Mouse (Mus musculus) ES-Bruce4 (cell line): Measurements from ENCODE around the gene Zyg11b. TPM values are rescaled to one million over a fixed set of nuclear protein-coding genes. Genes with fewer than 3 reads are reported as not detected.

Experiments
- H3K27ac ChIP-seq: 2 replicates; pipeline ENCODE4 v1.5.1; 2012; ENCODE audit warnings: low read length, inconsistent platforms; ENCODE audit not compliant: insufficient read depth
- H3K27me3 ChIP-seq: 2 replicates; pipeline ENCODE4 v1.6.1; 2012; ENCODE audit warnings: mild to moderate bottlenecking, low read length, inconsistent platforms; ENCODE audit not compliant: control insufficient read depth, poor library complexity, insufficient read depth, severe bottlenecking
- H3K36me3 ChIP-seq: 2 replicates; pipeline ENCODE4 v1.6.1; 2012; ENCODE audit warnings: inconsistent platforms, mild to moderate bottlenecking, low read length, moderate library complexity; ENCODE audit not compliant: control insufficient read depth, poor library complexity, insufficient read depth, severe bottlenecking
- H3K4me1 ChIP-seq: one replicate; pipeline ENCODE4 v1.8.1; 2011; ENCODE audit warnings: low read length; ENCODE audit not compliant: control insufficient read depth, insufficient read depth
- H3K4me3 ChIP-seq: 2 replicates; pipeline ENCODE4 v1.5.1; 2011; ENCODE audit warnings: low read depth, mild to moderate bottlenecking, low read length
- H3K9ac ChIP-seq: 2 replicates; pipeline ENCODE4 v1.6.1; 2012; ENCODE audit warnings: low read depth, mild to moderate bottlenecking, inconsistent platforms; ENCODE audit not compliant: poor library complexity, severe bottlenecking
- H3K9me3 ChIP-seq: replicated peaks from 2 replicates; pipeline ENCODE4 v1.6.1; 2012; ENCODE audit warnings: mild to moderate bottlenecking, low read length, inconsistent platforms; ENCODE audit not compliant: control insufficient read depth, poor library complexity, insufficient read depth, severe bottlenecking
- CTCF ChIP-seq: IDR thresholded peaks from one replicate; pipeline ENCODE4 v1.8.1; 2011; ENCODE audit warnings: low read depth, low read length
- EP300 ChIP-seq: IDR thresholded peaks from 2 replicates; pipeline ENCODE4 v1.6.1; 2011; ENCODE audit warnings: low read depth, low read length; ENCODE audit not compliant: insufficient read depth
- POLR2A ChIP-seq: IDR thresholded peaks from one replicate; pipeline ENCODE4 v1.8.1; 2011; ENCODE audit warnings: low read length; ENCODE audit not compliant: insufficient read depth
- polyA plus RNA-seq: library from polyadenylated mRNA; stranded (reverse); fragments of >200 nt; gene quantifications from 2 replicates; pipeline ENCODE4 v1.2.4, GENCODE M21; 2011; ENCODE audit warnings: low read depth; ENCODE audit not compliant: missing spikeins, insufficient read depth, insufficient read length

Zyg11b gene
- polyA plus RNA-seq, 1 experiment: 30.8 TPM

GRCm38 (mm10) chr4:108222507-108222906 lies 78.4 kb downstream of the Zyg11b start:
- H3K4me1 ChIP-seq: peaks cover 3% of the 10 kb centered on the region
- H3K36me3 ChIP-seq: no peaks in the 10 kb centered on the region
- no peak overlapping the region for H3K4me3 ChIP-seq
- H3K9me3 ChIP-seq: no peaks in the 10 kb centered on the region
- no peaks in the 10 kb centered on the region for H3K27me3 ChIP-seq
- no peak overlapping the region for H3K9ac ChIP-seq
- H3K27ac ChIP-seq: no peak overlapping the region
- no peak for TF ChIP-seq CTCF
- TF ChIP-seq POLR2A: no peak
- no peak for TF ChIP-seq EP300

- no peaks in the 10 kb centered on the region for H3K9me3 ChIP-seq
- H3K4me1 ChIP-seq: peaks cover 3% of the 10 kb centered on the region
- peak overlapping the region; percentile 91; the same call in 1 of the 2 replicates for H3K9ac ChIP-seq
- H3K27me3 ChIP-seq: no peaks in the 10 kb centered on the region
- peak overlapping the region; percentile 98 for H3K27ac ChIP-seq
- no peak for TF ChIP-seq POLR2A
- peak; percentile 98 for TF ChIP-seq EP300
- H3K4me3 ChIP-seq: peak overlapping the region; percentile 72
- H3K36me3 ChIP-seq: no peaks in the 10 kb centered on the region
Measured at GRCm38 (mm10) chr4:108219019-108219418, 81.9 kb downstream of the Zyg11b start.

- H3K27ac ChIP-seq: peak within 1 kb of the TSS; percentile 98
- peak within 1 kb of the TSS; percentile 72 for H3K4me3 ChIP-seq
- peak within 1 kb of the TSS; percentile 91 for H3K9ac ChIP-seq
- no peaks in the 10 kb centered on the region for H3K9me3 ChIP-seq
- peaks cover 1% of the 10 kb centered on the region for H3K4me1 ChIP-seq
- H3K36me3 ChIP-seq: no peaks in the 10 kb centered on the region
- no peak for TF ChIP-seq EP300
- no peak for TF ChIP-seq CTCF
- TF ChIP-seq POLR2A: no peak
- no peaks in the 10 kb centered on the region for H3K27me3 ChIP-seq
Measured at GRCm38 (mm10) chr4:108217332-108218179, 83.3 kb downstream of the Zyg11b start, which contains the start of gene Zyg11a. Gene Zyg11a (minus strand): TSS chr4:108218048.

- TF ChIP-seq CTCF: no peak
- no peak for TF ChIP-seq EP300
- TF ChIP-seq POLR2A: no peak
- H3K9ac ChIP-seq: no peak overlapping the region
- 0 out of 2 replicates have a peak, but pooled peaks cover 3% of the 10 kb centered on the region for H3K36me3 ChIP-seq
- no peaks in the 10 kb centered on the region for H3K4me1 ChIP-seq
- no peak overlapping the region for H3K4me3 ChIP-seq
- no peak overlapping the region for H3K27ac ChIP-seq
- H3K27me3 ChIP-seq: no peaks in the 10 kb centered on the region
- H3K9me3 ChIP-seq: no peaks in the 10 kb centered on the region
Measured at GRCm38 (mm10) chr4:108213023-108213422, 87.9 kb downstream of the Zyg11b start.

GRCm38 (mm10) chr4:108204629-108205028 lies 96.3 kb downstream of the Zyg11b start:
- H3K4me1 ChIP-seq: no peaks in the 10 kb centered on the region
- H3K9me3 ChIP-seq: no peaks in the 10 kb centered on the region
- no peak overlapping the region for H3K9ac ChIP-seq
- no peak overlapping the region for H3K27ac ChIP-seq
- peaks cover 22% of the 10 kb centered on the region for H3K36me3 ChIP-seq
- no peaks in the 10 kb centered on the region for H3K27me3 ChIP-seq
- H3K4me3 ChIP-seq: no peak overlapping the region
- TF ChIP-seq CTCF: no peak
- TF ChIP-seq EP300: no peak
- TF ChIP-seq POLR2A: no peak

GRCm38 (mm10) chr4:108199236-108199635 lies 101.7 kb downstream of the Zyg11b start:
- Histone ChIP-seq H3K36me3 (peaks cover 15% of the 10 kb centered on the region), H3K27ac (no peak overlapping the region), H3K27me3 (no peaks in the 10 kb centered on the region), H3K4me3 (no peak overlapping the region), H3K9ac (no peak overlapping the region), H3K4me1 (no peaks in the 10 kb centered on the region), H3K9me3 (no peaks in the 10 kb centered on the region)
- TF ChIP-seq POLR2A (no peak), CTCF (no peak), EP300 (no peak)
